Mouse (Mus musculus) olfactory bulb, adult 2 months (tissue): ENCODE measurements around the gene Mcu. TPM values are rescaled to one million over a fixed set of nuclear protein-coding genes. Genes with fewer than 3 reads are reported as not detected.

Experiments used
- H3K27ac ChIP-seq: fragments of 200-500 bp; 2 replicates; pipeline ENCODE4 v1.5.1; 2012; ENCODE audit warnings: low read depth, low read length; ENCODE audit not compliant: insufficient read depth
- H3K4me1 ChIP-seq: fragments of 200-500 bp; 2 replicates; pipeline ENCODE4 v1.6.1; 2012; ENCODE audit warnings: low read length; ENCODE audit not compliant: control insufficient read depth, insufficient read depth
- H3K4me3 ChIP-seq: fragments of 200-500 bp; 2 replicates; pipeline ENCODE4 v1.5.1; 2012; ENCODE audit warnings: mild to moderate bottlenecking, low read depth, low read length, moderate library complexity; ENCODE audit not compliant: insufficient read depth
- CTCF ChIP-seq: fragments of 200-500 bp; IDR thresholded peaks from 2 replicates; pipeline ENCODE4 v1.5.1; 2012; ENCODE audit warnings: low read depth, mild to moderate bottlenecking, low read length, moderate library complexity; ENCODE audit not compliant: insufficient read depth
- POLR2A ChIP-seq: fragments of 200-500 bp; IDR thresholded peaks from 2 replicates; pipeline ENCODE4 v1.6.1; 2012; ENCODE audit warnings: mild to moderate bottlenecking, low read depth, low read length, moderate library complexity; ENCODE audit not compliant: insufficient read depth
- WGBS: fragments of 180-500 bp; shearing (Covaris S2); methylation state at CpG from one replicate; pipeline ENCODE4 v1.1.7; 2018; 5-methylcytosine and 5-hydroxymethylcytosine counted together
- polyA plus RNA-seq: library from polyadenylated mRNA; stranded (reverse); fragments of >200 nt; gene quantifications from 2 replicates; pipeline ENCODE4 v1.2.4, GENCODE M21; 2012; ENCODE audit warnings: low replicate concordance; ENCODE audit not compliant: missing spikeins, insufficient read depth, insufficient read length

Gene Mcu
- polyA plus RNA-seq, 1 experiment, result not detected

DNA sequence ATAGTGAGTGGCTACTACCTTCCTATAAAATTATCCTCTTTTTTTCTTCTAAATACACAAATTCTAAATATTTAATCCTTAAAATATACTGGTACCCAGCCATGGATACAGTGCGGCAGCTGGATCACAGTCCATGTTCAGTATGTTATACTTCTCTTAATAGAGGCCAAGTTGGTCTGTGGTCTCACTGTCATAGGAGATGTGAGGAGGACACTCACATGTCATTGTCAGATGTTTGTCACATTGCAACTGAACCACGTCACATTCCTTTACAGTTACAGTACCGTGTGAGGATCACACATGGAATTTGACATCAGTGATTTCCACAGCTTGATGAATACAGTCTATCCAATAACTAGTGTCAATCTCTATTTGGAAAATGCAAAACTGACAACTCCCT lies 36.8 kb downstream of the Mcu start:
- no peak overlapping the region for H3K4me3 ChIP-seq
- H3K4me1 ChIP-seq, result peaks cover 4% of the 10 kb centered on the region
- no peak overlapping the region for H3K27ac ChIP-seq
- TF ChIP-seq CTCF, result no peak
- TF ChIP-seq POLR2A, result no peak
- 92% methylated on average over 3 of the region's 3 CpGs for WGBS

GRCm38 (mm10) chr10:59577871-59578801 lies 38.4 kb downstream of the Mcu start:
- 33% methylated on average over 12 of the region's 12 CpGs for WGBS
- Histone ChIP-seq H3K4me1 (peaks cover 4% of the 10 kb centered on the region), H3K27ac (peak overlapping the region; percentile 63), H3K4me3 (no peak overlapping the region)
- no peak for TF ChIP-seq POLR2A

DNA sequence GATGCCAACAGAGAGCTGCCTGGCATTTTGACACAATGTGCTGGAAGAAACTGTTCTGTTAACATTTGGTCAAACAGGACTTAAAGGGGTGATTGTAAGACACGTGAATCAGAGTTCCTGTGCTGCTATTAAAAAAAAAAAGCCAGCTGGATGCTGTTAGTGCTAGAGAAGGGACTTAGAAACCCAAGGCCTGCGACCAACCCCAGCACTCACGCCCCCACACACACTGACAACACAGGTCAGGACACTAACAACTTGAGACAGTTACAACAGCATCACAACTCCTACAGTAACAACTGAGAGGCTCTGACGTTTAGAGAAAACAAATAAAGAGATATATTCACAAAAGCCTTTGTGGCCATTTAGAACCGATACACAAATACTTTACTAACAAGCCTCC lies 40.2 kb downstream of the Mcu start:
- peaks cover 4% of the 10 kb centered on the region for H3K4me1 ChIP-seq
- TF ChIP-seq POLR2A (no peak), CTCF (no peak)
- H3K27ac ChIP-seq, result no peak overlapping the region
- no peak overlapping the region for H3K4me3 ChIP-seq
- 34% methylated on average over 5 of the region's 5 CpGs for WGBS

- Histone ChIP-seq H3K4me1 (peaks cover 4% of the 10 kb centered on the region; the same call in 1 of the 2 replicates), H3K4me3 (no peak overlapping the region), H3K27ac (no peak overlapping the region)
- TF ChIP-seq CTCF (no peak), POLR2A (no peak)
- 91% methylated on average over 5 of the region's 5 CpGs for WGBS
Measured at GRCm38 (mm10) chr10:59571964-59572363, 44.5 kb downstream of the Mcu start.

DNA sequence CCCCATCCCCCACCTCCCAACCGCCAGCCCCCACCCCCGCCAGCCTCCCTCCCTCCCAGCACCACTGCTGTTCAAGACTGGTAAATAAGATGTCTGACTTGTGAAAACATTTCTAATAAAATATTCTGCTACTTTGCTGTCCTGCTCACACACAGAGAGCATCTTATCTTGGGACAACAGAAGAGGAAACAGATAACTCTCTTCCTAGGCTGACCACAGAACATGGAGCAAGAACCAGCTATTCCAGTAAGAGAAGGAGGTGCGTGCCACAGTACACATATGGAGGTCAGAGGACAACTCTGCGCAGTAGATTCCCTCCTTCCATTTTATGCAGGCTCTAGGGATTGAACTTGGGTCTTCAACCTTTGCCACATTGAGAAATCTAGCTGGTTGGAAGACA lies 45.2 kb downstream of the Mcu start:
- no peak for TF ChIP-seq POLR2A
- TF ChIP-seq CTCF, result no peak
- Histone ChIP-seq H3K4me3 (no peak overlapping the region), H3K4me1 (peaks cover 2% of the 10 kb centered on the region; the same call in 1 of the 2 replicates), H3K27ac (no peak overlapping the region)
- WGBS, result 94% methylated on average over 4 of the region's 4 CpGs

- 0 out of 2 replicates have a peak, but pooled peaks cover 2% of the 10 kb centered on the region for H3K4me1 ChIP-seq
- H3K27ac ChIP-seq, result no peak overlapping the region
- no peak for TF ChIP-seq CTCF
- TF ChIP-seq POLR2A, result no peak
- WGBS, result 70% methylated on average over 2 of the region's 2 CpGs
- H3K4me3 ChIP-seq, result no peak overlapping the region
Measured at GRCm38 (mm10) chr10:59570780-59571179, 45.7 kb downstream of the Mcu start.

- H3K4me3 ChIP-seq, result no peak overlapping the region
- 78% methylated on average over 6 of the region's 6 CpGs for WGBS
- TF ChIP-seq CTCF (no peak), POLR2A (no peak)
- H3K27ac ChIP-seq, result no peak overlapping the region
- 0 out of 2 replicates have a peak, but pooled peaks cover 2% of the 10 kb centered on the region for H3K4me1 ChIP-seq
Measured at GRCm38 (mm10) chr10:59570360-59570759, 46.1 kb downstream of the Mcu start.

GRCm38 (mm10) chr10:59569481-59569869 lies 47.0 kb downstream of the Mcu start:
- H3K4me3 ChIP-seq, result no peak overlapping the region
- H3K4me1 ChIP-seq, result 0 out of 2 replicates have a peak, but pooled peaks cover 2% of the 10 kb centered on the region
- whole genome bisulfite sequencing, result 93% methylated on average over 1 of the region's 1 CpGs
- no peak overlapping the region for H3K27ac ChIP-seq
- no peak for TF ChIP-seq CTCF
- TF ChIP-seq POLR2A, result no peak

DNA sequence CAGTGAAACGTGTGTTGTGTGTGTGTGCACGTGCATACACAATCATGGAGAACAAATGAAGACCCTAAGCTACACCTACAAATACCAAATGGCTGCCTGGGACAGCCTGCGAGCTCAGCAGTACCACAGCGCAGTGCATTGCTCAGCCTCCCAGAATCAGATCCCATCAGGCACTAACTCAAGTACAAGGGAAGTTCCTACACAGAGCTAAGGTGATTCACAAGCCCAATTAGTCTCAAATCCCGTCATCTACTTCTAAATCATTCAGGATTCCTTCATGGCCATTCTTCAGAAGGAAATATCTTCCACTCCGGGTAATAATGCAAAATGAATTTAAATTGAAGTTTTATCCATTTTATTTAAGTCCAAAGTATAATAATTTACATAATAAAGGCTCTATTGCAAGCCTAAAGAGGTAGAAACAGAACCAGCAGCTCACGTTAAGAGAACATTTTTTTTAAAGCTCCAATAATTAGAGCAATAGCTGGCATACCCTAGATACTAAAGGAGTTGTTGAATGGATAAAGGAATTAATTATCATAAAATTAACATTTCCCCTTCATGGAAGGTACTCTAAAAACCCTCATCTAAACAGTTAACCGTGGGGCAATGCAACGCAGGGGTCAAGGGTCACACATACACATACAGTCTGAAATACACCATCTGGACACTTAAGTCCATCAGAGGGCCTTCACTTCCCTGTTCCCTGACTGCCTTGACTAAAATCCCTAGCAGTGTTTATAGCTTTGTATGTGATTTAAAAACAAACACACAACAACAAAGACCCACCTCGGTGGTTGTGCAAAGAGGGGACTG lies 47.6 kb downstream of the Mcu start:
- no peak overlapping the region for H3K4me3 ChIP-seq
- TF ChIP-seq POLR2A (no peak), CTCF (no peak)
- no peak overlapping the region for H3K27ac ChIP-seq
- H3K4me1 ChIP-seq, result 0 out of 2 replicates have a peak, but pooled peaks cover 2% of the 10 kb centered on the region
- WGBS, result 58% methylated on average over 10 of the region's 10 CpGs
